ENCODE assay signal across 9 mouse cellular contexts in genomic region chr17:55957168-55957567, GRCm38 (mm10). TPM values are rescaled to one million over a fixed set of nuclear protein-coding genes. Genes with fewer than 3 reads are reported as not detected.
A peak's percentile ranks its signal among the peaks of the same experiment; 100 is the strongest.
DNase-seq lines count a peak whose midpoint lies in the region; ATAC-seq lines count a peak whose summit lies in the region.
"Had no signal": no experiment of that assay in that cellular context is flagged by ENCODE, and none has a peak within 500 bp of the region (broad histone marks: within the 10 kb centered on the region; RNA-seq: fewer than 3 reads in every experiment).

No protein-coding gene starts in this region.

- H3K36me3 ChIP-seq in forebrain, embryonic 14.5 days (ENCODE audit: control insufficient read depth, insufficient read depth, low read length), result peaks cover 13% of the 10 kb centered on the region
- H3K36me3 ChIP-seq in intestine, embryonic 14.5 days (ENCODE audit: control insufficient read depth, insufficient read depth, low read length), result peaks cover 16% of the 10 kb centered on the region
- H3K36me3 ChIP-seq in midbrain, embryonic 13.5 days, result peaks cover 10% of the 10 kb centered on the region

- 13% methylated on average over 9 of the region's 9 CpGs for WGBS in forebrain, embryonic 14.5 days
- WGBS in intestine, embryonic 14.5 days, result 16% methylated on average over 9 of the region's 9 CpGs
- WGBS in midbrain, embryonic 13.5 days, result 13% methylated on average over 9 of the region's 9 CpGs

- intact Hi-C loops in left cerebral cortex, postnatal 4 days (cut with DNase I), result no loop called here

- no peak overlapping the region for H3K27ac ChIP-seq in forebrain, embryonic 14.5 days (ENCODE audit: low read depth, low read length)
- no peak overlapping the region for H3K27ac ChIP-seq in intestine, embryonic 14.5 days (ENCODE audit: low read depth)
- peak overlapping the region; percentile 57; the same call in 1 of the 2 replicates for H3K27ac ChIP-seq in midbrain, embryonic 13.5 days
- H3K27ac ChIP-seq: liver, embryonic 15.5 days had no signal

- peak; percentile 18; the same call in 1 of the 2 replicates for ATAC-seq in forebrain, embryonic 14.5 days
- no peak for ATAC-seq in intestine, embryonic 14.5 days (replicated peaks; ENCODE audit: low FRiP score, low TSS enrichment, low read depth)
- ATAC-seq in midbrain, embryonic 13.5 days, result peak; percentile 59

- peaks cover 17% of the 10 kb centered on the region for H3K4me1 ChIP-seq in forebrain, embryonic 14.5 days (ENCODE audit: control insufficient read depth, insufficient read depth, low read length)
- peaks cover 8% of the 10 kb centered on the region; the same call in 1 of the 2 replicates for H3K4me1 ChIP-seq in intestine, embryonic 14.5 days (replicated peaks; ENCODE audit: control insufficient read depth, insufficient read depth, low read length)
- peaks cover 37% of the 10 kb centered on the region for H3K4me1 ChIP-seq in midbrain, embryonic 13.5 days (replicated peaks)

- H3K4me2 ChIP-seq in forebrain, embryonic 14.5 days (ENCODE audit: low read length), result peak overlapping the region; percentile 72; the same call in 1 of the 2 replicates
- H3K4me2 ChIP-seq in intestine, embryonic 14.5 days (ENCODE audit: low read length), result no peak overlapping the region
- H3K4me2 ChIP-seq in midbrain, embryonic 13.5 days (replicated peaks), result peak overlapping the region; percentile 59

- no peaks in the 10 kb centered on the region for H3K9me3 ChIP-seq in forebrain, embryonic 14.5 days (replicated peaks; ENCODE audit: control insufficient read depth, low read length)
- H3K9me3 ChIP-seq in intestine, embryonic 14.5 days (ENCODE audit: control insufficient read depth, low read length), result no peaks in the 10 kb centered on the region
- H3K9me3 ChIP-seq in midbrain, embryonic 13.5 days, result no peaks in the 10 kb centered on the region
- H3K9me3 ChIP-seq: liver, embryonic 15.5 days had no signal

- DNase-seq in gastrocnemius, adult 18-20 months (ENCODE audit: low spot score), result peak; percentile 61
- DNase-seq in gastrocnemius, postnatal 25 days, result no peak
- peak; percentile 69 for DNase-seq in c-Kit-positive CD71-positive TER-119-positive erythroid progenitor cells, embryonic 14.5 days (ENCODE audit: low spot score)
- peak; percentile 82 for DNase-seq in forebrain, embryonic 14.5 days (ENCODE audit: low spot score)
- peak; percentile 90 for DNase-seq in intestine, embryonic 14.5 days (ENCODE audit: low spot score)
- peak; percentile 81 for DNase-seq in left cerebral cortex, postnatal 4 days
- peak; percentile 69 to 87 for DNase-seq in spleen, postnatal 10 days (ENCODE audit: low spot score in 2 of 2)

- no peak overlapping the region for H3K4me3 ChIP-seq in forebrain, embryonic 14.5 days (ENCODE audit: low read depth, low read length)
- no peak overlapping the region for H3K4me3 ChIP-seq in intestine, embryonic 14.5 days (ENCODE audit: low read depth, low read length)
- H3K4me3 ChIP-seq in midbrain, embryonic 13.5 days (replicated peaks), result 0 out of 2 replicates have a peak overlapping the region, but pooled peaks have one; percentile 48

- no peak overlapping the region for H3K9ac ChIP-seq in forebrain, embryonic 14.5 days (ENCODE audit: low read length)
- no peak overlapping the region for H3K9ac ChIP-seq in intestine, embryonic 14.5 days (ENCODE audit: low read length)
- no peak overlapping the region for H3K9ac ChIP-seq in midbrain, embryonic 13.5 days (replicated peaks)
- H3K9ac ChIP-seq: liver, embryonic 15.5 days had no signal

- no peaks in the 10 kb centered on the region for H3K27me3 ChIP-seq in forebrain, embryonic 14.5 days (replicated peaks; ENCODE audit: control insufficient read depth, insufficient read depth, low read length)
- no peaks in the 10 kb centered on the region for H3K27me3 ChIP-seq in intestine, embryonic 14.5 days (replicated peaks; ENCODE audit: control insufficient read depth, insufficient read depth, low read length)
- H3K27me3 ChIP-seq in midbrain, embryonic 13.5 days, result peaks cover 19% of the 10 kb centered on the region

RNA-seq across cellular contexts. Expression of gene Yju2, which starts 1.7 kb away (rescaled TPM):
- 1 to 10 TPM; 7.4 to 8.0 TPM for total RNA-seq in gastrocnemius, adult 18-20 months (2021)
- total RNA-seq in gastrocnemius, postnatal 25 days (2021), result 1 to 10 TPM; 7.8 TPM
- polyA plus RNA-seq in forebrain, embryonic 14.5 days (2014; fragmentation: Nextera tagmentation; extraction: Ambion mirVana), result 25.4 and 26.1 TPM in 2 replicates
- 18.6 and 23.6 TPM in 2 replicates for polyA plus RNA-seq in intestine, embryonic 14.5 days (2014; fragmentation: Nextera tagmentation; extraction: Ambion mirVana)
- total RNA-seq in left cerebral cortex, postnatal 4 days (2021), result 10 to 100 TPM; 16.7 to 18.2 TPM
- 27.9 and 28.2 TPM in 2 replicates for polyA plus RNA-seq in midbrain, embryonic 13.5 days (2015; fragmentation: Nextera tagmentation; extraction: Ambion mirVana)

RNA-seq across cellular contexts. Expression of gene Ebi3, which starts 4.7 kb away (rescaled TPM):
- total RNA-seq in gastrocnemius, adult 18-20 months (2021), result under 1 TPM; 0.27 to 0.38 TPM
- total RNA-seq in gastrocnemius, postnatal 25 days (2021), result under 1 TPM in 1 of 2 experiments, not detected in 1; 0.31 TPM
- polyA plus RNA-seq in forebrain, embryonic 14.5 days (2014; fragmentation: Nextera tagmentation; extraction: Ambion mirVana), result 2.6 and 3.8 TPM in 2 replicates
- polyA plus RNA-seq in intestine, embryonic 14.5 days (2014; fragmentation: Nextera tagmentation; extraction: Ambion mirVana), result 2.5 and 2.8 TPM in 2 replicates
- total RNA-seq in left cerebral cortex, postnatal 4 days (2021), result 1 to 10 TPM; 4.9 to 5.9 TPM
- 4.7 and 5.1 TPM in 2 replicates for polyA plus RNA-seq in midbrain, embryonic 13.5 days (2015; fragmentation: Nextera tagmentation; extraction: Ambion mirVana)

RNA-seq across cellular contexts. Expression of gene Zfp119b, which starts 7.9 kb away (rescaled TPM):
- total RNA-seq in gastrocnemius, adult 18-20 months (2021), result 1 to 10 TPM; 3.0 to 3.2 TPM
- total RNA-seq in gastrocnemius, postnatal 25 days (2021), result 1 to 10 TPM; 3.0 to 3.1 TPM
- 9.8 and 10.3 TPM in 2 replicates for polyA plus RNA-seq in forebrain, embryonic 14.5 days (2014; fragmentation: Nextera tagmentation; extraction: Ambion mirVana)
- polyA plus RNA-seq in intestine, embryonic 14.5 days (2014; fragmentation: Nextera tagmentation; extraction: Ambion mirVana), result 4.2 and 5.0 TPM in 2 replicates
- total RNA-seq in left cerebral cortex, postnatal 4 days (2021), result 1 to 10 TPM; 4.4 to 5.7 TPM
- 9.4 and 9.5 TPM in 2 replicates for polyA plus RNA-seq in midbrain, embryonic 13.5 days (2015; fragmentation: Nextera tagmentation; extraction: Ambion mirVana)

RNA-seq across cellular contexts. Expression of gene Shd, which starts 13.1 kb away (rescaled TPM):
- under 1 TPM in 1 of 2 experiments, not detected in 1; 0.34 TPM for total RNA-seq in gastrocnemius, adult 18-20 months (2021)
- total RNA-seq in gastrocnemius, postnatal 25 days (2021), result under 1 TPM in 1 of 2 experiments, not detected in 1; 0.28 TPM
- polyA plus RNA-seq in forebrain, embryonic 14.5 days (2014; fragmentation: Nextera tagmentation; extraction: Ambion mirVana), result 109 and 111 TPM in 2 replicates
- 13.2 and 18.3 TPM in 2 replicates for polyA plus RNA-seq in intestine, embryonic 14.5 days (2014; fragmentation: Nextera tagmentation; extraction: Ambion mirVana)
- total RNA-seq in left cerebral cortex, postnatal 4 days (2021), result 100 to 1,000 TPM in 1 of 2 experiments, 10 to 100 TPM in 1; 99.6 to 101 TPM
- polyA plus RNA-seq in midbrain, embryonic 13.5 days (2015; fragmentation: Nextera tagmentation; extraction: Ambion mirVana), result 181 and 184 TPM in 2 replicates

RNA-seq across cellular contexts. Expression of gene Fsd1, which starts 29.1 kb away (rescaled TPM):
- not detected for total RNA-seq in gastrocnemius, adult 18-20 months (2021)
- not detected for total RNA-seq in gastrocnemius, postnatal 25 days (2021)
- 106 and 121 TPM in 2 replicates for polyA plus RNA-seq in forebrain, embryonic 14.5 days (2014; fragmentation: Nextera tagmentation; extraction: Ambion mirVana)
- polyA plus RNA-seq in intestine, embryonic 14.5 days (2014; fragmentation: Nextera tagmentation; extraction: Ambion mirVana), result 16.9 and 18.8 TPM in 2 replicates
- total RNA-seq in left cerebral cortex, postnatal 4 days (2021), result 100 to 1,000 TPM; 110 to 119 TPM
- polyA plus RNA-seq in midbrain, embryonic 13.5 days (2015; fragmentation: Nextera tagmentation; extraction: Ambion mirVana), result 135 and 136 TPM in 2 replicates

Comparison
In these comparisons a context has a peak if more than half of its experiments do, and no peak if none do; other contexts are left out.
1. RNA of gene Ebi3, which starts 4.7 kb away (total RNA-seq): 4.9 to 5.9 TPM in left cerebral cortex, postnatal 4 days; 0.27 to 0.38 TPM in gastrocnemius, adult 18-20 months and 0.31 TPM in gastrocnemius, postnatal 25 days; every median in the first group is over 4 times any median in the second.